Mouse (Mus musculus): ENCODE measurements around the gene Tor1aip2.

Gene Tor1aip2

DNA sequence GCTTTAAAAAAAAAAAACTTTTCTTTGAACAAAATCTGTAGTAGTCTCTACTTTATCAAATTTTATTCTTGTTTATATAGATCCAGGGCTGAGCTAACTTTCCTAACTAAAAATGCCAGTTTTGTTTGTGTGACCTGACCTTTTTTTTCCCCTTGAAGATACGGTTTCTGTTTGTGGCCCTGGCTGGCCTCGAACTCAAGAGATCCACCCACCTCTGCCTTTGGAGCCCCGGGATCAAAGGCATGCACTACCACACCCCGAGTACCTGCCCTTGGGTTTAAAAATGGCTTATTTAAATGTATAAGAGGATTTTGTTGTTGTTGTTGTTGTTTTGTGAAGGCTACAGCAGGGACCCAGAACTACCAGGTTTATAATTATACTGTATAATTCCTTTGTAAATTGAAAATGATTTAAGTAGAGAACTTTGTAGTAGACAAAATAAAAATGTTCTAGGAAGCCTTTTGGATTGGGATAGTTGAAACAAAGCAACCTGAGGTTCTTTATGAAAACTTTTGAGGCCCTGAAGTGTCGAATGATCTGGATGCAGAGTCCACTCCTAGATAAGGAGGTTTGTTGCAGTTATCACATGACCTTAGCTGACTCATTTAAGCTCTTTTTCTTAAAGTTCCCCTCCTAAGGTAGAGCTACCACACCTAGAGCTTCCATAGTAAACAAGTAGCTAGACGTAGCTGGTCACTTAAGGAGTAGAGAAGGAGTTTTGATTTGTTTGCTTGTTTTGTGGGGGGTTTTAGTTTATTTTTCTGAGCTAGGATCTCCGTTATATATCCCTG, 6.4 kb downstream of the Tor1aip2 start:
- no peak for DNase-seq (ENCODE audit: low read depth, low spot score)

DNA sequence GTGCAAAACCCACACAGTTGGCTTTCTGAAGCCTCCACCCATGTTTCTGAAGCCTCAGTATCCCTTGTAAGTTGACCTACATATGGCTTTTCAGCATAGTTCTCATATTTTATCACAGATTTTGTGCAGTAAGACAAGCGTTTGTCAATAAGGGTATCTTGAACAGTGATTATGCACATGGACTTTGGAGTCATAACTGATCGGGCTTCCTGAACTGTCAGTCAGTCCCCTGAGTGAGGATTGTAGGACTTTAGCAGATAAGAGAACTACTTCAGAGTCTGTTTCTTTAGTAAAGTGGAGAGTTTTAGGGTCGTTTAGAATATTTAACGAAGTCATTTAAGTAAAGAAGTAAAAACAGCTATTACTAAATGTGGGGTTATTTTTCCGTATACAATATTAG, 7.3 kb downstream of the Tor1aip2 start:
- no peak for DNase-seq (ENCODE audit: low read depth, low spot score)

- DNase-seq (ENCODE audit: low read depth, low spot score) = peak; percentile 35
Observed at GRCm38 (mm10) chr1:156043027-156043426, 7.8 kb downstream of the Tor1aip2 start.

DNA sequence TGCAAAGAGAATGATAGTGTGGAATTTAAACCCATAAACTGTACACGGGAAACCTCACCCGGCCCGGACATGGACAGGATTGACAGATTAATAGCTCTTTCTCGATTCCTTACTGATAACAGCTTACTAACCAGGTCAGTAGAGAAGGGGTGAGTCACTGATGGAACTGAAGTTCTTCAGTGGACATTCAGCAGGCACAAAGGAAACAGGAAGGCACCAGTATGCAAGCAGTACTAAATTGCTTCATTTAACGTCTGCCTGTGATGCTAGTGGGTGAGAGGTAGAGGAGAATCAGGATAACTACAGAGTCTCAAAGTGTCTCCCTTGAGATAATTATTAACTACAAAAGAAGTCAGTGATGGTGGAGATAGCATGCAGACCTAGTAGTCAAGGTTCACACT, 9.0 kb downstream of the Tor1aip2 start:
- no peak for DNase-seq (ENCODE audit: low read depth, low spot score)

- DNase-seq (ENCODE audit: low read depth, low spot score) = no peak
Observed at GRCm38 (mm10) chr1:156046688-156047087, 11.5 kb downstream of the Tor1aip2 start.

DNA sequence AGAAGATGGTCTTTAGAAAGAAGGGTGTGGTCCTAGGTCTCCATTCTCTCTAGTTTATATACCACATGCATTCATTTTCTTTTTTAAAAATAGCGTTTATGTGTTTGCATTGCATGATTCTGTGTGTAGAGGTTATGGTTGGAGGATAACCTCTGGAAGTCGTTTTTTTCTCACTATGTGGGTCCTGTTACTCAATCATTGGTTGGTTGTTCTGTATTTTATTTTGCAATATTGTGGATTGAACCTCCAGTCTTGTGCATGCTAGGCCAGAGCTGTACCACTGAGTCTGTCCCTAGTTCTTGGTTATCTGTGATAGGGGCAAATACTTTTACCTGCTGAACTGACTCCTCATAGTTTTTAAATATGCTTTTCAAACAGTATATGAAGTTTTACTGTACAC, 23.0 kb downstream of the Tor1aip2 start:
- no peak for DNase-seq (ENCODE audit: low read depth, low spot score)

DNA sequence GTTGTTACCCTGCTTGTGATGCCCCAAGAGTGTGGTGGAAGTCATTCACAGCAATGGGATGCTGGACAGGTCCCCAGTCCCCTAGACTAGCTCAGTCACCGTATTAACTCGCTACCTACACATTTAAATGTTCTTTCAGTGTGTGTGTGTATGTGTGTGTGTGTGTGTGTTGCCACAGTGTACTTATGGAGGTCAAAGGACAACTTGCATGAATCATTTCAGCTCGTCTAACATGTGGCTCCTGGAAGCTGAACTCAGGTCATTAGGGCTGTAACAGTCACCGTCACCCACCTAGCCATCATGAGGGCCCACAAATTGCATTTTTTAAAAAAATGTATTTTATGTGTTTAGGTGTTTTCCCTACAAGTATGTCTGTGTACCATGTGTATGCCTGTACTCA, 27.0 kb downstream of the Tor1aip2 start:
- DNase-seq (ENCODE audit: low read depth, low spot score) = no peak

DNA sequence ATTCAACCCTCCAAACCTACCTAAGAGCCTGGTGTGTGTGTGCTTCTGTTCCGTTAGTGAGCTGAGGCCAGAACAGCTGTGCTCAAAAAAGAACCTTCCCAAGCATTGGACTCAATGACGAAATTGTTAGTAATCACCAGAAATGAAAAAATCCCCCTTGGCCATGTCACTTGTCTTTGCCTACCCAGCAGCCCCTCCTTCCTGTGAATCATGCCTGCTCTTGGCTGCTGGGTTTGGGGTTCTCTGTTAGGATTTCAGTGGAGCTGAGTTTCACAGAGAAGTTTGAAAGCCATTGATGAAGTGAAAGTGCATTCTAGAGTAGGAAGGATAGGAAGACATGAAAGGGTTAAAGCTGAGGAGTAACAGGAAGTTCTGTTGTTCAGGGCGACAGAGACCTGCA, 30.9 kb downstream of the Tor1aip2 start:
- no peak for DNase-seq (ENCODE audit: low read depth, low spot score)

DNA sequence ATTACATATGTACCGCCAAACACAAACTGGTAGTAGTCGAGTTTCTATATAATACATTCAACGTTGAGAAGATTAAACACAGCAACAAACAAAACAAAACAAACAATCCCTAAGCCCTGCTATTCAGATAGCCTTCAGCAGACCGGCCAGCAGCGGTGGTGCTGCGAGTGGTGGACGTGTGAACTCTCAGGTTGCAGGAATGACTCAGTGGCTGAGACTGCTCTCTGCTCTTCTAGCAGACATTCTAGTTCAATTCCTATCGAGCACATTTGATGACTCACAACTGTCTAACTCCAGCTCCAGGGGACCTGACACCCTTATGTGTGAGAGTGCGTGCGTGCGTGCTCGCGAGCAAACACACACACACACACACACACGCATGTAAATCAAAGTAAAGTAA, 34.9 kb downstream of the Tor1aip2 start:
- no peak for DNase-seq (ENCODE audit: low read depth, low spot score)

DNA sequence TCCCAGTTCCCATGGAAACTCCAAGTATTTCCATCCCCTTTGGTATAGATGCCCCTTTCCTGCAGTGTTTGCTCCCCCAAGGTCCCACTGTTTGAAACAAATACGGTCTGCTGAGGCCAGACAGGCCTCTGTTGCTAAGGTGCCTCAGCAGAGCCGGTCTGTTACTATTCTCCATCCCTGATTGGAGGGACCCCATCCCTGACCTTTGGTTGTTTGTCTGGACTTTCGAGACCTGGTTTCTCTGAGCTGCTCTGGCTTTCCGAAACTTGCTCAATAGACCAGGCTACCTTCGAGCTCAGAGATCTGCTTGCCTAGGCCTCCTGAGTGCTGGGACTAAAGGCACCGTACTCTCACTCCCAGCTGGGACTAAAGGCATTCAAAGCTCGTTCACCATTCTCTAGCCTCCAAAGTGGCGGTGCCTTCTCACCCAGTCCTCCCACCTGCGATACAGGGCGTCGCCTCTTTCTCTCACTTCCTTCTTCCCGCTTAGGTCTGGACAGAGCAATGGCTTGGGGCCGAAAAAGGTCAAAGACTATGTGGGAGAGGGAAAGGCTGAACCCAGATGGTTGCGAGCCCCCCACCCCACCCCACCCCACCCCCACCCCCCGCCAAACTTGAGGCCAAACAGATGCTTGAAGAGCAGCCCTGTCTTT, 38.1 kb downstream of the Tor1aip2 start:
- no peak for DNase-seq (ENCODE audit: low read depth, low spot score)

- no peak for DNase-seq (ENCODE audit: low read depth, low spot score)
Observed at GRCm38 (mm10) chr1:156074575-156074974, 39.4 kb downstream of the Tor1aip2 start.

DNA sequence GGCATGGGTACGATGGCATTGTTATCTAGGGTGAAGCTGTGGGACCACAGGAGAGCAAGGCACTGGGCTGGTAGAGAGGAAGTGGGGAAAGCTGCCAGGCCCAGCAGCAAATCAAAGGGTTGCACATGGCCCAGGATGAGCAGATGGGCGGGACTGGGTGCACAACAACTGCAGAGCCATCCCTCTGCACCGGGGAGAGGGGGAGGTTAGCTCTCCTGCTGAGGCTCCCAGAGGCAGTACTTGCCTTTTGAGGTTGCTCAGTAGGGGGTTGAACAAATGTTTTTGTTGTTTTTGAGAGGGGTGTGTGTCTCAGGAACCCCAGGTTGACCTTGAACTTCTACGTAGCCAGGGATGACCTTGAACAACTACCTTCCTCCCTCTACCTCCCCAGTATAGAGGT, 41.3 kb downstream of the Tor1aip2 start:
- no peak for DNase-seq (ENCODE audit: low read depth, low spot score)

DNA sequence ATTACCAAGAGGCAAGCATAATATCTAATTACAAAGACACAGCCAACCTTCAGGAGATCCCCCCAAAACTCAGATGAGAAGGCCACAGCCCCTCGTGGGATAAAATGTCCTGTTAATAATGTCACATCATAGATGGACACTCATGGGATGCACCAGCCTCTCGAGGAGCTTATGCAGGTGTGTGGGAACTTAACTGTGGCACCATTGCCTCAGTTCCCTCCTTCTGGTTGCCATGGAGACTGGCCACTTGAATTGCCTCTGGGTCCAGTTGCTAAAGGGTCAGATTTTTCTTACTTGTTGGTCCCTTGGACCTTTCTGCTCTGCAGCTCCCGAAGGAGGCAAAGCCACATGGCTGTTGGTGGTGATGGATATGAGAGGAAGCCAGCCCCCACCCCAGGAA, 42.5 kb downstream of the Tor1aip2 start:
- no peak for DNase-seq (ENCODE audit: low read depth, low spot score)

GRCm38 (mm10) chr1:156084603-156085002, 49.4 kb downstream of the Tor1aip2 start:
- no peak for DNase-seq (ENCODE audit: low read depth, low spot score)

GRCm38 (mm10) chr1:156085770-156086169, 50.6 kb downstream of the Tor1aip2 start:
- peak; percentile 51 for DNase-seq (ENCODE audit: low read depth, low spot score)

DNA sequence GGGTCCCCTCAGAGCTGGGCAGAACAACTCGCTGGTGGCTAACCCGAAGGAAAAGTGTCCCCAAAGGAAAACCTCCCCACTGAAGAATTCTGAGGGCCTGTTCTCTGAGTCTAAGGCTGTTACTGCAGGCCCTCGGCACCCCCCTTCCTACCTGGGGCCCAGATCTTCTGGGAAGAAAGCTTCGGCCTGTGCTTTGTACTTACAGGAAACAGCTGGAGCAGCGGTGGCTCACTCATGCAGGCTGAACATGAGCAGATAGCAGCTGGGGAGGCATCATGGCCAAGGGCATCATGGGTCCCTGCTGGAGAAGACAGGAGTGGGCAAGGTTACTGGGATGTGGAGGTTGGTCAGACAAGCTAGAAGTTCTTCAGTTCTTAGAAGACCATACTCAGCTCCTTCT, 52.4 kb downstream of the Tor1aip2 start:
- DNase-seq (ENCODE audit: low read depth, low spot score) = no peak

- DNase-seq (ENCODE audit: low read depth, low spot score) = no peak
Observed at GRCm38 (mm10) chr1:156089561-156089960, 54.4 kb downstream of the Tor1aip2 start.

GRCm38 (mm10) chr1:156090042-156090441, 54.8 kb downstream of the Tor1aip2 start:
- DNase-seq (ENCODE audit: low read depth, low spot score) = no peak

GRCm38 (mm10) chr1:156091811-156092210, 56.6 kb downstream of the Tor1aip2 start:
- DNase-seq (ENCODE audit: low read depth, low spot score) = no peak

GRCm38 (mm10) chr1:156103763-156104162, 68.6 kb downstream of the Tor1aip2 start:
- no peak for DNase-seq (ENCODE audit: low read depth, low spot score)

GRCm38 (mm10) chr1:156105381-156105780, 70.2 kb downstream of the Tor1aip2 start:
- no peak for DNase-seq (ENCODE audit: low read depth, low spot score)

GRCm38 (mm10) chr1:156107424-156107823, 72.2 kb downstream of the Tor1aip2 start:
- no peak for DNase-seq (ENCODE audit: low read depth, low spot score)

GRCm38 (mm10) chr1:156108400-156108799, 73.2 kb downstream of the Tor1aip2 start:
- no peak for DNase-seq (ENCODE audit: low read depth, low spot score)
